Mouse (Mus musculus): ENCODE data around the gene Tmem206.

The Tmem206 gene

DNA sequence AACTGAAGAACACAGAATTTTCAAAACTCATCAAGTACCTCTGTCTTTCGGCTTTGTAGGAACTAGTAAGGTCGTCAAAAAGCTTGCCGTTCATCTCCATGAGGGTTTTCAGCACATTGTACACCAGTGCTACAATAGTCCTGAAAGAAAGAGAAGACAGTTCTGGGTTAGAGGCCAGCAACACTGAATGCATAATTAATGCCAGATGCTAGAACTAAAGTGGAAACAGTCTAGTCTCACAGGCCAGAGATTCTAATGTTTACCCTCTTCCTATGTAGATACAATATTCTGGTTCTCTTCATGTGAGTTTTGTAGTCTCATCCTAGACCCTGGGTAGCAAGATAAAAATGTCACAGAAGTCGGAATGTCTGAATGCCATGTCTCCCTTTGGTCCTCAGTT, 28.1 kb downstream of the Tmem206 start:
- DNase-seq (ENCODE audit: low spot score): no peak

GRCm38 (mm10) chr1:191356936-191357335, 31.2 kb downstream of the Tmem206 start:
- DNase-seq (ENCODE audit: low spot score): no peak

GRCm38 (mm10) chr1:191359478-191359877, 33.8 kb downstream of the Tmem206 start:
- DNase-seq (ENCODE audit: low spot score): no peak

GRCm38 (mm10) chr1:191362412-191362811, 36.7 kb downstream of the Tmem206 start:
- DNase-seq (ENCODE audit: low spot score): no peak

DNA sequence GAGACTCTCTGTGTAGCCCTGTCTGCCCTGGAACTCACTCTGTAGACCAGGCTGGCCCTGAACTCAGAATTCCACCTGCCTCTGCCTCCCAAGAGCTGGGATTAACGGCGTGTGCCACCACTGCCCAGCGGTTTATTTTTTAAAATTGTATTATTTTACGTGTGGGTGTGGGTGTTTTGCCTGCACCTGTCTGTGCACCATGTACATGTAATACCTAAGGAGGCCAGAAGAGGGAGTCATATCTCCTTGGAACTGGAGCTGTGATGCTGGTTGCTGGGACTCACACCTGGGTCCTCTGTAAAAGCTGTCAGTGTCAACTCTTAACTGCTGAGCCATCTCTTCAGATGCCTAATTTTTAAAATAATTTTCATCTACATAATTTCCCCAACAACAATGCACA, 38.8 kb downstream of the Tmem206 start:
- DNase-seq (ENCODE audit: low spot score): no peak

- no peak for DNase-seq (ENCODE audit: low spot score)
Measured at GRCm38 (mm10) chr1:191368193-191368592, 42.5 kb downstream of the Tmem206 start.

GRCm38 (mm10) chr1:191369140-191369539, 43.4 kb downstream of the Tmem206 start:
- no peak for DNase-seq (ENCODE audit: low spot score)

DNA sequence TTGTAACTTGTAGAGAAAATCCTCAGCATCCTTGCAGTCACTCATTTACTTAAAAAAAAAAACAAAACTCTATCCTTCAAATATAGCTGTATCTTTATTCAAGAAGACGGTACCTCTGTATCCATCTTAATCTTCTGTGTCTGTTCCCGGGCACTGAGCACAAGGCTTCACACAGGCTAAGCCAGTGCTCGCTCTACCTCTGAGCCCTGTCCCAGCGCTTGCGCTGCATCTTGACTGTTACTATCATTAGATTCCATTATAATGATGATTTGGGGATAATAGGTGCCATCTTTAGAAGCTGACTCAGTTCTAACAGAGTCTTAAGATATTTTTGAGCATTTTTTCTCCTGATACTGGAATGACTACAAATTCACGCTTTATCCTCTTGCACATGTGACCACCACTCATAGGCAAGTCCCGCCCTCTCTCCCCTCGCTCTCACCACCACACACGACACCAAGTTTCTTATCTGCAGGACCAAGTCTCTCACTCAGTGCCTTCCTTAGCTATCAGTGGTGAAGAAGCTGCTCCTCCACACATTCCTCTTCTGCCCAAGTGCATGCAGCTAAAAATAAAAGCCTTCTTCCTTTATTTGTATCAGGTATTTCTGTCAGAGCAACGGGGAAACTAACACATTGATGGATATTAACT, 49.4 kb downstream of the Tmem206 start:
- no peak for DNase-seq (ENCODE audit: low spot score)

GRCm38 (mm10) chr1:191375644-191375998, 49.9 kb downstream of the Tmem206 start:
- DNase-seq (ENCODE audit: low spot score): no peak

DNA sequence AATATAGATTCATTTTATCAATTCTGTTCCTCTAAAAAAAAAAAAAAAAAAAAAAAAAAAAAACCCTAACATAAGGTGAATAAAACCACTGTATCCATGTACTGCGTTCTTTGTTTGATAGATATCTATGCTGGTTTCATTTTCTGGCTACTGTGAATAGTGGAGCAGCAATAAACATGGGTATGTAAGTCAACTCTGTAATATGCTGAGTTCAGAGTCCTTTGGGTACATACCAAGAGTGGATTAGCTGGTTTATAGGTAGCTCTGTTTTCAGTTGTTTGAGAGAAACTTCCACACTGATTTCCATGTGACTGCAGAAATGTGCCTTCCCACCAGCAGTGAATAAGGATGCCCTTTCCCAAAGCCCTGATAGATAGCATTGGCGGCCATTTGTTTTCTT, 52.4 kb downstream of the Tmem206 start:
- no peak for DNase-seq (ENCODE audit: low spot score)

DNA sequence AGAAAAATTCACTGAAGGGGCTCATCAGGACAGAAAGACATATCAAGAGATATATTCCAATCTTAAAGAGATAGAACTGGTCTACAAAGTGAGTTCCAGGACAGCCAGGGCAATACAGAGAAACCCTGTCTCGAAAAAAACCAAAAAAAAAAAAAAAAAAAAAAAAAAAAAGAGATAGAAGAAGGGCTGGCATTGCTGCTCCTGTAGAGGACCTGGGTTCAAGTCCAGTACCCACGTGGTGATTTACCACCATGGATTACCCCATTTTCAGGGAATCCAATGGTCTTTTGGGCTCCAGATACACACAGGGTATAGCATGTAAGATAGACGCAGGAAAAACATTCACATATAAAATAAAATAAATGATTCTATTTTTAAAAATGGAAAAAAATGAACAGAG, 55.1 kb downstream of the Tmem206 start:
- DNase-seq (ENCODE audit: low spot score): no peak

- DNase-seq (ENCODE audit: low spot score): no peak
Measured at GRCm38 (mm10) chr1:191381955-191382736, 56.4 kb downstream of the Tmem206 start.

DNA sequence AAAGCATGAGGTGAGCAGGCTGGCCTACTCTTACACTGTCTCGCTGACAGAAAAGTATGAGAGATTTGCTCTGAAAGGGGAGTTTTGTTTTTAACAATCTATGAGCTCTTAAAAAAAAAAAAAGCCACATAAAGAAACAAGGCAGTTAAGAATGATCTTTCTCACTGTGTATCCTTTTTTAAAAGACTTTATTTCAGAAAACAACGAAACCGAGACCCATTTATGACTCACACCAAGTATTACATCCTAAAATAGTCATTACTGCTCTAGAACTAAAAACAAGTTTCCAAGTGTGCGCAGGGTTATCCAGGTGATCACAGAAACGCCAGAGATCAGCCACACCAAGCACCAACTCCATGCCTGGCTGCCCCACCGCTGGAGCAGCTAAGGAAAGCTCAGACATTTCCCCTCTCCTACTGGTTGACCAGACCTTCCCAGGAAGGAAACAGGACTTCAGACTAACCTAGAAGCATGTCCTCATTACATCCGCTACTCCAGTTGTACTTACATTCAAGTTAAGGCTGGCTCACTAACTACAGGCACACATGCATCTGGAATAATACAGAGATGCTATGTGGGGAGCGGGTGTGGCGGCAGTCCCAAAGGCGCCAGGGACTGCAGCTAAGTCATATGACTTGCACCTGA, 59.2 kb downstream of the Tmem206 start:
- DNase-seq (ENCODE audit: low spot score): no peak

GRCm38 (mm10) chr1:191391311-191391710, 65.6 kb downstream of the Tmem206 start:
- no peak for DNase-seq (ENCODE audit: low spot score)

GRCm38 (mm10) chr1:191393536-191393935, 67.8 kb downstream of the Tmem206 start:
- DNase-seq (ENCODE audit: low spot score): no peak

DNA sequence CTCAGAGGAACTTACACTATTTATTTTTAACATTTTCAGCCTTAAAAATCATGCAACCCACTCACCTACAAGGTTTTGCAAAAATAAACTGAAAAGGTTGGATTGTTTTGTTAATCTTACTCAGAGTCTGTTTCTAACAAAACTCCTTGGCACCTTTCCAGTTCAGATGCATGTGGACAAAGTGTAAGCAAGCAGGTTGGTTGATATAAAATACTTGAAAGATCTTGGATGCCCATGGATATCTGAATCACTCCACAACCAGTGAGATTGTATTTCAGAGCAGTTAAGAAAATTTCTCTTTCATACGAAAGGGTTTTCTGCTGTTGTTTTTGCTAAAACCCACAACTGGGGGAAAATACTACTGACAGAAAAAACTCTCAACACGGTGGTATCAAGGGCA, 68.4 kb downstream of the Tmem206 start:
- no peak for DNase-seq (ENCODE audit: low spot score)

DNA sequence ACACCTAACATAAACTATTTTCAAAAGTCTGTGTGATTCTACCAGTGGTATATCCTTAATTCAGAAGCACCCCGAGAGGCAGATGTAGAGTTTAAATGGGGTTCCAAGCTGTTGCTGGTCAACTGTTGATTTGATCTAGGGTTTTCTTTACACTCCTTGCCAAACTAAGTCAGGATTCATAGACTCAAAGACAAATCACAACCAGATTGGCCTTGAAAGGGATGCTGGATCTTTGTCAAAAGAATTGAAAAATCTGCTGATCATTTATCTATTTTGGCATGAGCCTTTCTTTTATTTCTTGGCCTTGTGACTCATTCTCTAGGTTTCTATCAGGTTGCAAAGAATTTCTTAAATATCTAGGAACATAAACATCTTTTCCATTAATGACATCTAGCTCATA, 69.5 kb downstream of the Tmem206 start:
- DNase-seq (ENCODE audit: low spot score): no peak

- no peak for DNase-seq (ENCODE audit: low spot score)
Measured at GRCm38 (mm10) chr1:191395871-191396433, 70.2 kb downstream of the Tmem206 start.

DNA sequence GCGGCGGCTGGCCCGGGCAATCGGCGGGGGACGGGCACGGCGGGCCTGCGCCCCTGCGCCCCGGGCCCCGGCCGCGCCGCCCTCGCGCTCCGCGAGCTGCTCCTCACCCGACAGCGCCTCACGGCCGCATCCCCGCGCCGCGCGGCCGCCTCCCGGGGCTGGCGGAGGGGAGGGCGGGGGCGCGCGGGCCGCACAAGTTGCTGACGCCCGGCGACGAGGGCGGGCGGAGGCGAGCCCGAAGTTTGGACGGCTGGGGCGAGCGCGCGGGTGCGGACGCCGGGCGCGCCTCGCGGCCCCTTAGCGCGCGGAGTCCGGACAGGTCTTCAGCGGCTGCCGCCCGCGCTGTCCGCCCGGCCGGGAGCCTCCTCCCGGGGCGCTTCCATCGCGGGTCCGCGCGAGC, 70.7 kb downstream of the Tmem206 start:
- DNase-seq (ENCODE audit: low spot score): no peak

DNA sequence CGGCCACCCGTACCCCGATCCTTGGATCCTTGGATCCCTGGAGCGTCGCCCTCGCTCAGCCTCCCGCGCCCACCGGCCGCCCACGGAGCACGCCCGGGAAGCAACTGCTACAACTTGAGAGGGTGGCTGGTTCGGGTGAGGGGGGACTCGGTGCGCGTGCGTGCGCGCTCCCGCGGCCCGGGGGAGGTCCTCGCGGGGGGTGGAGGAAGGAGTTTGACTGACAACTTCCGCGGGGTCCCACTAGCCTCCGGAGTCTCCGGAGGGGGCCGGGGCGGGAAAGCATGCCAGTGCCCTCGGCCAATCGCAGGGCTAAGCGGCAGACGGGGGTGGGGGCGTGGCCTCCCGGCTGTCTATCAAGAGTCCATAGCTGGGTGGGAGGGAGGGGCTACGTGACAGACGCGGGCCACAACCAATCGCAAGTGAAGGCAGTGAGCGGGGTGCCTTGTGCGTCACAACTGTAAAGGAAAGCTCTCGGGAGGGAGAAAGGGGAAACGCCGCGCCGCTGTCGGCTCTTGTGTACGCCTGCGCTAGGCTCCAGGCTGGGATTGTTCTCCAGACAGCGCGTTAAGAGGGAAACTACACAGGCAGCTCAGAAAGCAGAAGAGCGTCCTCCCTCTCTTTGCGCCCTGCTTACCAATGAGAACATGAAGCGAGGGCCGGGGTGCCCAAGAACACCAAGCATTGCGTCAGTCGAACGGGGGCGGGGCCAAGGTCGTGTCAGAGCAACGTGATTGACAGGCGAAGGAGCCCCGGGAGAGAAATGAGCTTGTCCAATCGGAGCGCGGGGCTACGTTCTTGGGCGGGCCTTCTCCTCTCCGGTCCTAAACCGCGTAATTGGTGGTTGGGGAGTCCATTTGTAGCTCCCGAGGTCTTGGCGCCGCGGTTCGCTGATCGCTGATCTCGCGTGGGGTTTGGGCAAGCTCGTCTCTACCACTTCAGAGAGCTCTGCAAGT, 71.5 kb downstream of the Tmem206 start:
- DNase-seq (ENCODE audit: low spot score): peak; percentile 99

All from left cerebral cortex, adult 11 months (tissue).